Mouse (Mus musculus) stomach, embryonic 16.5 days (tissue): ENCODE results near the gene Car5a. TPM values are rescaled to one million over a fixed set of nuclear protein-coding genes. Genes with fewer than 3 reads are reported as not detected.
A peak's percentile ranks its signal among the peaks of the same experiment; 100 is the strongest.

Source experiments
- ATAC-seq: fragments of 200-750 bp; cut with Nextera tagmentation; 2 replicates; pipeline ENCODE4 v1.8.0; 2017; ENCODE audit warnings: moderate number of reproducible peaks, moderate TSS enrichment; ENCODE audit not compliant: insufficient read depth, low FRiP score
- H3K27ac ChIP-seq: fragments of 300-500 bp; sonication (generic); 2 replicates; pipeline ENCODE4 v1.5.1; 2014; ENCODE audit warnings: low read length
- H3K27me3 ChIP-seq: fragments of 300-500 bp; sonication (generic); 2 replicates; pipeline ENCODE4 v1.6.1; 2014; ENCODE audit warnings: low read length, control low read depth, mixed read lengths; ENCODE audit not compliant: control insufficient read depth, insufficient read depth
- H3K36me3 ChIP-seq: fragments of 300-500 bp; sonication (generic); 2 replicates; pipeline ENCODE4 v1.6.1; 2014; ENCODE audit warnings: low read length; ENCODE audit not compliant: control insufficient read depth, insufficient read depth
- H3K4me1 ChIP-seq: fragments of 300-500 bp; sonication (generic); 2 replicates; pipeline ENCODE4 v1.6.1; 2014; ENCODE audit warnings: low read length, control low read depth, mixed read lengths; ENCODE audit not compliant: control insufficient read depth, insufficient read depth
- H3K4me2 ChIP-seq: fragments of 300-500 bp; sonication (generic); 2 replicates; pipeline ENCODE4 v1.6.1; 2014; ENCODE audit warnings: low read depth, low read length, mixed read lengths
- H3K4me3 ChIP-seq: fragments of 300-500 bp; sonication (generic); replicated peaks from 2 replicates; pipeline ENCODE4 v1.5.1; 2014; ENCODE audit warnings: mild to moderate bottlenecking, low read length
- H3K9ac ChIP-seq: fragments of 300-500 bp; sonication (generic); 2 replicates; pipeline ENCODE4 v1.6.1; 2014; ENCODE audit warnings: low read length
- H3K9me3 ChIP-seq: fragments of 300-500 bp; sonication (generic); replicated peaks from 2 replicates; pipeline ENCODE4 v1.6.1; 2016; ENCODE audit warnings: low read length, control low read depth; ENCODE audit not compliant: control insufficient read depth
- WGBS: fragments of 180-500 bp; shearing (Covaris S2); extraction: QIAGEN DNeasy Blood & Tissue Kit; methylation state at CpG from one replicate; pipeline ENCODE4 v1.1.7; 2014; 5-methylcytosine and 5-hydroxymethylcytosine counted together
- polyA plus RNA-seq: library from polyadenylated mRNA; unstranded; fragments of >200 nt; fragmentation: Nextera tagmentation; extraction: Ambion mirVana; gene quantifications from 2 replicates; pipeline ENCODE4 v1.2.1, GENCODE M21; 2015

The Car5a gene
- polyA plus RNA-seq, 1 experiment from 2014 or later = 0.40 TPM

- H3K27ac ChIP-seq = no peak overlapping the region
- H3K4me3 ChIP-seq = no peak overlapping the region
- no peak overlapping the region for H3K4me2 ChIP-seq
- WGBS = 70% methylated on average over 8 of the region's 8 CpGs
- no peaks in the 10 kb centered on the region for H3K27me3 ChIP-seq
- no peaks in the 10 kb centered on the region for H3K9me3 ChIP-seq
- no peaks in the 10 kb centered on the region for H3K4me1 ChIP-seq
- ATAC-seq = peak; percentile 60; the same call in 1 of the 2 replicates
- H3K9ac ChIP-seq = no peak overlapping the region
- peaks cover 3% of the 10 kb centered on the region; the same call in 1 of the 2 replicates for H3K36me3 ChIP-seq
These were observed 33.3 kb upstream of the Car5a start for GRCm38 (mm10) chr8:121977819-121978590.

GRCm38 (mm10) chr8:121973906-121974305 is 29.2 kb upstream of the Car5a start:
- Histone ChIP-seq H3K9ac (no peak overlapping the region), H3K27me3 (no peaks in the 10 kb centered on the region), H3K36me3 (no peaks in the 10 kb centered on the region; the same call in 1 of the 2 replicates), H3K9me3 (no peaks in the 10 kb centered on the region), H3K4me2 (no peak overlapping the region), H3K4me1 (no peaks in the 10 kb centered on the region), H3K4me3 (no peak overlapping the region), H3K27ac (no peak overlapping the region)
- 94% methylated on average over 28 of the region's 28 CpGs for WGBS
- ATAC-seq = no peak

GRCm38 (mm10) chr8:121971488-121972058 is 26.9 kb upstream of the Car5a start:
- Histone ChIP-seq H3K4me2 (no peak overlapping the region), H3K9me3 (no peaks in the 10 kb centered on the region), H3K9ac (no peak overlapping the region), H3K36me3 (no peaks in the 10 kb centered on the region; the same call in 1 of the 2 replicates), H3K27me3 (no peaks in the 10 kb centered on the region), H3K4me1 (peaks cover 21% of the 10 kb centered on the region), H3K27ac (no peak overlapping the region), H3K4me3 (no peak overlapping the region)
- ATAC-seq = no peak
- WGBS = 63% methylated on average over 17 of the region's 17 CpGs

- ATAC-seq = no peak
- peaks cover 31% of the 10 kb centered on the region for H3K4me1 ChIP-seq
- 81% methylated on average over 8 of the region's 8 CpGs for WGBS
These were observed 25.5 kb upstream of the Car5a start for GRCm38 (mm10) chr8:121970225-121970624.

GRCm38 (mm10) chr8:121968542-121968941 is 23.8 kb upstream of the Car5a start:
- H3K4me3 ChIP-seq = no peak overlapping the region
- no peaks in the 10 kb centered on the region for H3K9me3 ChIP-seq
- H3K36me3 ChIP-seq = no peaks in the 10 kb centered on the region
- WGBS = 44% methylated on average over 4 of the region's 4 CpGs
- no peak overlapping the region for H3K9ac ChIP-seq
- H3K4me1 ChIP-seq = peaks cover 31% of the 10 kb centered on the region
- H3K27ac ChIP-seq = peak overlapping the region; percentile 19; the same call in 1 of the 2 replicates
- no peak for ATAC-seq
- H3K4me2 ChIP-seq = no peak overlapping the region
- H3K27me3 ChIP-seq = no peaks in the 10 kb centered on the region

More at GRCm38 (mm10) chr8:121970225-121970624, 25.5 kb upstream of the Car5a start:
- no peaks in the 10 kb centered on the region for H3K9me3 ChIP-seq
- no peak overlapping the region for H3K9ac ChIP-seq
- H3K4me3 ChIP-seq = no peak overlapping the region
- no peaks in the 10 kb centered on the region for H3K27me3 ChIP-seq
- no peak overlapping the region for H3K4me2 ChIP-seq
- no peaks in the 10 kb centered on the region; the same call in 1 of the 2 replicates for H3K36me3 ChIP-seq
- H3K27ac ChIP-seq = no peak overlapping the region

GRCm38 (mm10) chr8:121967977-121968376 is 23.3 kb upstream of the Car5a start:
- Histone ChIP-seq H3K27me3 (no peaks in the 10 kb centered on the region), H3K4me1 (peaks cover 31% of the 10 kb centered on the region), H3K36me3 (no peaks in the 10 kb centered on the region), H3K9me3 (no peaks in the 10 kb centered on the region), H3K27ac (no peak overlapping the region), H3K4me2 (no peak overlapping the region), H3K9ac (no peak overlapping the region), H3K4me3 (no peak overlapping the region)
- no peak for ATAC-seq
- 35% methylated on average over 4 of the region's 4 CpGs for WGBS

GRCm38 (mm10) chr8:121966714-121967448 is 22.2 kb upstream of the Car5a start:
- peak; percentile 56 for ATAC-seq
- Histone ChIP-seq H3K9me3 (no peaks in the 10 kb centered on the region), H3K36me3 (no peaks in the 10 kb centered on the region), H3K4me3 (no peak overlapping the region), H3K27me3 (no peaks in the 10 kb centered on the region), H3K27ac (no peak overlapping the region), H3K9ac (peak overlapping the region; percentile 12), H3K4me1 (peaks cover 31% of the 10 kb centered on the region), H3K4me2 (no peak overlapping the region)
- WGBS = 61% methylated on average over 7 of the region's 7 CpGs

GRCm38 (mm10) chr8:121966110-121966509 is 21.4 kb upstream of the Car5a start:
- Histone ChIP-seq H3K9me3 (no peaks in the 10 kb centered on the region), H3K36me3 (no peaks in the 10 kb centered on the region), H3K27me3 (no peaks in the 10 kb centered on the region), H3K27ac (no peak overlapping the region), H3K9ac (no peak overlapping the region), H3K4me2 (no peak overlapping the region), H3K4me3 (no peak overlapping the region), H3K4me1 (peaks cover 31% of the 10 kb centered on the region)
- ATAC-seq = no peak
- 59% methylated on average over 5 of the region's 5 CpGs for WGBS
